Mouse (Mus musculus) heart, embryonic 11.5 days (tissue): ENCODE data around the gene Ppp1r13b. TPM values are rescaled to one million over a fixed set of nuclear protein-coding genes. Genes with fewer than 3 reads are reported as not detected.

Experiments
- ATAC-seq: fragments of 200-750 bp; cut with Nextera tagmentation; replicated peaks from 2 replicates; pipeline ENCODE4 v1.8.0; 2017; ENCODE audit warnings: moderate library complexity; ENCODE audit not compliant: insufficient number of reproducible peaks, low FRiP score, low TSS enrichment
- H3K27ac ChIP-seq: fragments of 300-500 bp; sonication (generic); 2 replicates; pipeline ENCODE4 v1.5.1; 2014; ENCODE audit warnings: mild to moderate bottlenecking, low read depth, low read length
- H3K27me3 ChIP-seq: fragments of 300-500 bp; sonication (generic); 2 replicates; pipeline ENCODE4 v1.6.1; 2014; ENCODE audit warnings: mild to moderate bottlenecking, low read length, mixed read lengths; ENCODE audit not compliant: control insufficient read depth, insufficient read depth
- H3K36me3 ChIP-seq: fragments of 300-500 bp; sonication (generic); 2 replicates; pipeline ENCODE4 v1.6.1; 2014; ENCODE audit warnings: mild to moderate bottlenecking, low read length, moderate library complexity, mixed read lengths; ENCODE audit not compliant: control insufficient read depth, insufficient read depth
- H3K4me1 ChIP-seq: fragments of 300-500 bp; sonication (generic); 2 replicates; pipeline ENCODE4 v1.6.1; 2014; ENCODE audit warnings: low read length; ENCODE audit not compliant: control insufficient read depth, insufficient read depth
- H3K4me2 ChIP-seq: fragments of 300-500 bp; sonication (generic); 2 replicates; pipeline ENCODE4 v1.6.1; 2014; ENCODE audit warnings: mild to moderate bottlenecking, moderate library complexity
- H3K4me3 ChIP-seq: fragments of 300-500 bp; sonication (generic); 2 replicates; pipeline ENCODE4 v1.5.1; 2014; ENCODE audit warnings: low read depth, low read length
- H3K9ac ChIP-seq: fragments of 300-500 bp; sonication (generic); 2 replicates; pipeline ENCODE4 v1.6.1; 2014; ENCODE audit warnings: mild to moderate bottlenecking, low read depth, low read length, moderate library complexity
- H3K9me3 ChIP-seq: fragments of 300-500 bp; sonication (generic); replicated peaks from 2 replicates; pipeline ENCODE4 v1.6.1; 2016; ENCODE audit warnings: low read length; ENCODE audit not compliant: control insufficient read depth
- WGBS: fragments of 180-500 bp; shearing (Covaris S2); extraction: QIAGEN DNeasy Blood & Tissue Kit; methylation state at CpG from one replicate; pipeline ENCODE4 v1.1.7; 2014; ENCODE audit not compliant: insufficient replicate concordance; 5-methylcytosine and 5-hydroxymethylcytosine counted together
- polyA plus RNA-seq: library from polyadenylated mRNA; unstranded; fragments of >200 nt; fragmentation: Nextera tagmentation; extraction: Ambion mirVana; gene quantifications from 2 replicates; pipeline ENCODE4 v1.2.1, GENCODE M21; 2014

Gene Ppp1r13b
- polyA plus RNA-seq, 1 experiment from 2014 or later = 16.5 TPM

- no peaks in the 10 kb centered on the region for H3K9me3 ChIP-seq
- no peak overlapping the region for H3K4me2 ChIP-seq
- no peak overlapping the region for H3K9ac ChIP-seq
- no peaks in the 10 kb centered on the region for H3K27me3 ChIP-seq
- 68% methylated on average over 4 of the region's 4 CpGs for WGBS
- 0 out of 2 replicates have a peak, but pooled peaks cover under 1% of the 10 kb centered on the region for H3K4me1 ChIP-seq
- no peak for ATAC-seq
- H3K36me3 ChIP-seq = no peaks in the 10 kb centered on the region
- no peak overlapping the region for H3K27ac ChIP-seq
- H3K4me3 ChIP-seq = no peak overlapping the region
Measured at GRCm38 (mm10) chr12:111853546-111853945, 54.4 kb downstream of the Ppp1r13b start.

GRCm38 (mm10) chr12:111853011-111853436, 54.9 kb downstream of the Ppp1r13b start:
- Histone ChIP-seq H3K36me3 (no peaks in the 10 kb centered on the region), H3K27ac (no peak overlapping the region), H3K9ac (no peak overlapping the region), H3K27me3 (no peaks in the 10 kb centered on the region), H3K9me3 (no peaks in the 10 kb centered on the region), H3K4me2 (no peak overlapping the region), H3K4me1 (0 out of 2 replicates have a peak, but pooled peaks cover 5% of the 10 kb centered on the region), H3K4me3 (no peak overlapping the region)
- no peak for ATAC-seq
- WGBS = 64% methylated on average over 10 of the region's 10 CpGs

GRCm38 (mm10) chr12:111851745-111852144, 56.2 kb downstream of the Ppp1r13b start:
- ATAC-seq = no peak
- Histone ChIP-seq H3K4me2 (no peak overlapping the region), H3K27ac (no peak overlapping the region), H3K9me3 (no peaks in the 10 kb centered on the region), H3K9ac (no peak overlapping the region), H3K36me3 (no peaks in the 10 kb centered on the region), H3K4me3 (no peak overlapping the region), H3K27me3 (no peaks in the 10 kb centered on the region), H3K4me1 (0 out of 2 replicates have a peak, but pooled peaks cover 5% of the 10 kb centered on the region)
- whole genome bisulfite sequencing = 82% methylated on average over 5 of the region's 5 CpGs

- Histone ChIP-seq H3K27ac (no peak overlapping the region), H3K4me2 (no peak overlapping the region), H3K36me3 (no peaks in the 10 kb centered on the region), H3K4me3 (no peak overlapping the region), H3K27me3 (no peaks in the 10 kb centered on the region), H3K4me1 (0 out of 2 replicates have a peak, but pooled peaks cover 5% of the 10 kb centered on the region), H3K9me3 (no peaks in the 10 kb centered on the region), H3K9ac (no peak overlapping the region)
- 58% methylated on average over 2 of the region's 2 CpGs for WGBS
- ATAC-seq = no peak
Measured at GRCm38 (mm10) chr12:111851235-111851634, 56.7 kb downstream of the Ppp1r13b start.

GRCm38 (mm10) chr12:111848300-111848798, 59.6 kb downstream of the Ppp1r13b start:
- no peak overlapping the region for H3K9ac ChIP-seq

GRCm38 (mm10) chr12:111846815-111847214, 61.1 kb downstream of the Ppp1r13b start:
- Histone ChIP-seq H3K4me1 (0 out of 2 replicates have a peak, but pooled peaks cover 5% of the 10 kb centered on the region), H3K9ac (no peak overlapping the region), H3K4me3 (no peak overlapping the region), H3K27ac (no peak overlapping the region), H3K36me3 (no peaks in the 10 kb centered on the region), H3K27me3 (no peaks in the 10 kb centered on the region), H3K4me2 (no peak overlapping the region), H3K9me3 (no peaks in the 10 kb centered on the region)
- ATAC-seq = no peak; the same call in 1 of the 2 replicates
- 86% methylated on average over 10 of the region's 10 CpGs for WGBS

More at GRCm38 (mm10) chr12:111848300-111848798, 59.6 kb downstream of the Ppp1r13b start:
- WGBS = 45% methylated on average over 9 of the region's 9 CpGs
- Histone ChIP-seq H3K36me3 (no peaks in the 10 kb centered on the region), H3K4me3 (no peak overlapping the region), H3K27me3 (no peaks in the 10 kb centered on the region), H3K4me2 (no peak overlapping the region), H3K9me3 (no peaks in the 10 kb centered on the region), H3K27ac (peak overlapping the region; percentile 70; the same call in 1 of the 2 replicates), H3K4me1 (0 out of 2 replicates have a peak, but pooled peaks cover 5% of the 10 kb centered on the region)
- ATAC-seq = peak; percentile 26; the same call in 1 of the 2 replicates

GRCm38 (mm10) chr12:111845953-111846352, 62.0 kb downstream of the Ppp1r13b start:
- Histone ChIP-seq H3K9me3 (no peaks in the 10 kb centered on the region), H3K4me1 (0 out of 2 replicates have a peak, but pooled peaks cover 5% of the 10 kb centered on the region), H3K27ac (no peak overlapping the region), H3K4me2 (no peak overlapping the region), H3K4me3 (no peak overlapping the region), H3K9ac (no peak overlapping the region), H3K27me3 (no peaks in the 10 kb centered on the region), H3K36me3 (no peaks in the 10 kb centered on the region)
- 84% methylated on average over 4 of the region's 4 CpGs for WGBS
- no peak for ATAC-seq

GRCm38 (mm10) chr12:111843470-111843869, 64.4 kb downstream of the Ppp1r13b start:
- Histone ChIP-seq H3K27ac (no peak overlapping the region), H3K9ac (no peak overlapping the region), H3K4me2 (no peak overlapping the region), H3K27me3 (no peaks in the 10 kb centered on the region), H3K4me3 (no peak overlapping the region), H3K36me3 (peaks cover 2% of the 10 kb centered on the region; the same call in 1 of the 2 replicates), H3K9me3 (no peaks in the 10 kb centered on the region), H3K4me1 (0 out of 2 replicates have a peak, but pooled peaks cover 4% of the 10 kb centered on the region)
- 61% methylated on average over 2 of the region's 2 CpGs for WGBS
- no peak for ATAC-seq
